Mouse (Mus musculus) E14TG2a.4 (cell line): ENCODE results near the gene Apoc1.

ENCODE experiments used
- CTCF ChIP-seq: conservative IDR thresholded peaks from 2 replicates; pipeline ENCODE4 v1.5.1; 2014; ENCODE audit warnings: low read length
- NANOG ChIP-seq: IDR thresholded peaks from 2 replicates; pipeline ENCODE4 v1.6.1; 2014; ENCODE audit warnings: borderline replicate concordance, low read length, mixed read lengths
- POU5F1 ChIP-seq: IDR thresholded peaks from 2 replicates; pipeline ENCODE4 v1.6.1; 2014; ENCODE audit warnings: low read length, borderline replicate concordance

GRCm38 (mm10) chr7:19681202-19681694 is 11.2 kb downstream of the Apoc1 start, which contains the start of the genes Gm44805 and Apoc4:
- no peak for TF ChIP-seq CTCF
- no peak for TF ChIP-seq NANOG
- TF ChIP-seq POU5F1, result no peak
